Mouse (Mus musculus): Measurements from ENCODE around the gene Zfp148.

DNA sequence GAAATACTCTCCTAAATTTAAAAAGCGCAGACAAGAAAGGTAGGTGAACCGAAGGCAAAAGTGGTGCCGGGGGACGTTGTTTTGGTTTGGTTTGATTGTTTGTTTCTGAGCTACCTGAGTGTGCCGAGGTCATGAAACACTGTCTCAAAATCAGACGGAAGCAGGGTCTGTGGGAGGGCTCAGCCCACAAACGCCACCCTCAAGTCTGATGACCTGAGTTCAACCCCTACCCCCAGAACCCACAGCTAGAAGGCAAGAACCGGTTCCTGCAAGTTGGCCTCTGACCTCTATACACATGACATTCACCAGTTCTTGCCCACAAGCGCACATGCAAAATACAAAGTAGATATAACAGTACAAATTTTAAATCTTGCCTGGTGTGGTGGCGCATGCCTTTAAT is 43.0 kb upstream of the Zfp148 start:
- TF ChIP-seq CTCF (IDR thresholded peaks at IDR 0.05; ENCODE audit: borderline replicate concordance, insufficient read depth, low read length) (no peak), POLR2A (IDR thresholded peaks at IDR 0.05; ENCODE audit: low read depth, low read length) (no peak)

Measured in embryonic fibroblast, embryonic 13.5 days (primary cell).